Mouse (Mus musculus): ENCODE measurements around the gene Zfyve28.

DNA sequence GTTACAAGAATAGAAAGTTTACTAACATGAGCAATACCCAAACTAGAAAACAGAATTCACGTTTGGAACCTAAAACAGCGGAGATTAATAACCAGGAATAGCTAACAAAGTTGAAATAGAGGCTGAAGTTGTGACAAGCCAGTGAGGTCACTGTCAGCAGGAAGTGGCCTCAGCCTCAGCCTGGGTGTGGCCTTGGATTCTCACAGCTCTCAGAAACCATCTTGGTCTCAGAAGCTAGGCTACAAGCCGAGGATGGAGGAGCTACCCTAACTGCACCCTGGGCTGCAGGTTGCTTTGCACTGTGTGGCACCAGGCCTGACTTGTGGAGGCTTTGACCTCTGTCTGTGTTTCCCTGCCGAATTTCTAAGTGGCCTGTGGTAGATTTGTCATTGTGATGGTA lies 22.2 kb downstream of the Zfyve28 start:
- TF ChIP-seq CTCF (IDR thresholded peaks at IDR 0.05; ENCODE audit: low read depth, low read length) = no peak
- TF ChIP-seq POLR2A (IDR thresholded peaks at IDR 0.05; ENCODE audit: extremely low read depth, insufficient read depth, low read length) = no peak
